Mouse (Mus musculus): ENCODE measurements around the gene Arid5b. TPM values are rescaled to one million over a fixed set of nuclear protein-coding genes. Genes with fewer than 3 reads are reported as not detected.

Gene Arid5b
- polyA plus RNA-seq, 1 experiment from 2014 or later = 15.3 TPM

DNA sequence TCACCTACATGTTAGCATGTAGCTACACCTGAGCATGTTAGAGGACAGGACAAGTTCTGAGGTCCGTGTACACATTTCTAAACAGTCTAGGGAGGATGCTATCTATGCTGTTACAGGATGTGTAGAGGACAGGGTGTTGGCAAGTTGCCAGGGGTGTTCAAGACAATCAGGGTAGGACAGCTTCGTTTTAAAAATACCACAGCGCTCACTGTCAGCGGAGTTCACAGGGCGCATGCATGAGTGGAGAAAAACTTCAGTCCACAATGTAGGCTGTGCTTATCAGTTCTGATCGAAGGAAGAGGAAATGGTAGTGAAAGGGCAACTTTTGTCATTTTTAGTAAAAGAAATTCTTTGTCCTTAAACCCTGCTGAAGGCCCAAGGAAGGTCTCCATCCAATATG lies 159.3 kb downstream of the Arid5b start:
- Histone ChIP-seq H3K9ac (ENCODE audit: low read depth, low read length) (no peak overlapping the region), H3K4me1 (replicated peaks; ENCODE audit: control insufficient read depth, insufficient read depth, low read length) (0 out of 2 replicates have a peak, but pooled peaks cover 3% of the 10 kb centered on the region), H3K27me3 (replicated peaks; ENCODE audit: control insufficient read depth, insufficient read depth, low read length) (no peaks in the 10 kb centered on the region), H3K9me3 (ENCODE audit: control insufficient read depth, low read length) (no peaks in the 10 kb centered on the region), H3K27ac (ENCODE audit: low read depth, low read length) (no peak overlapping the region), H3K4me2 (no peak overlapping the region), H3K36me3 (ENCODE audit: control insufficient read depth, insufficient read depth, low read length) (peaks cover 4% of the 10 kb centered on the region; the same call in 1 of the 2 replicates), H3K4me3 (ENCODE audit: low read depth, low read length) (no peak overlapping the region)
- WGBS = 56% methylated on average over 6 of the region's 6 CpGs
- ATAC-seq (replicated peaks; ENCODE audit: low FRiP score) (peak; percentile 39; the same call in 1 of the 2 replicates), DNase-seq (ENCODE audit: low spot score) (no peak)

GRCm38 (mm10) chr10:68114955-68115354 lies 163.6 kb downstream of the Arid5b start:
- ATAC-seq (replicated peaks; ENCODE audit: low FRiP score) = no peak
- DNase-seq (ENCODE audit: low spot score) = no peak
- no peak overlapping the region for H3K4me2 ChIP-seq
- no peaks in the 10 kb centered on the region for H3K27me3 ChIP-seq (replicated peaks; ENCODE audit: control insufficient read depth, insufficient read depth, low read length)
- 75% methylated on average over 3 of the region's 3 CpGs for WGBS
- no peaks in the 10 kb centered on the region for H3K9me3 ChIP-seq (ENCODE audit: control insufficient read depth, low read length)
- no peak overlapping the region for H3K4me3 ChIP-seq (ENCODE audit: low read depth, low read length)
- H3K9ac ChIP-seq (ENCODE audit: low read depth, low read length) = no peak overlapping the region
- H3K4me1 ChIP-seq (replicated peaks; ENCODE audit: control insufficient read depth, insufficient read depth, low read length) = 0 out of 2 replicates have a peak, but pooled peaks cover 3% of the 10 kb centered on the region
- peaks cover 4% of the 10 kb centered on the region; the same call in 1 of the 2 replicates for H3K36me3 ChIP-seq (ENCODE audit: control insufficient read depth, insufficient read depth, low read length)
- H3K27ac ChIP-seq (ENCODE audit: low read depth, low read length) = no peak overlapping the region

GRCm38 (mm10) chr10:68113645-68114044 lies 164.9 kb downstream of the Arid5b start:
- Histone ChIP-seq H3K9ac (ENCODE audit: low read depth, low read length) (no peak overlapping the region), H3K27me3 (replicated peaks; ENCODE audit: control insufficient read depth, insufficient read depth, low read length) (no peaks in the 10 kb centered on the region), H3K36me3 (ENCODE audit: control insufficient read depth, insufficient read depth, low read length) (peaks cover 4% of the 10 kb centered on the region; the same call in 1 of the 2 replicates), H3K4me2 (no peak overlapping the region), H3K4me3 (ENCODE audit: low read depth, low read length) (no peak overlapping the region), H3K9me3 (ENCODE audit: control insufficient read depth, low read length) (no peaks in the 10 kb centered on the region), H3K4me1 (replicated peaks; ENCODE audit: control insufficient read depth, insufficient read depth, low read length) (no peaks in the 10 kb centered on the region), H3K27ac (ENCODE audit: low read depth, low read length) (no peak overlapping the region)
- no peak for ATAC-seq (replicated peaks; ENCODE audit: low FRiP score)
- 87% methylated on average over 5 of the region's 5 CpGs for WGBS
- no peak for DNase-seq (ENCODE audit: low spot score)

DNA sequence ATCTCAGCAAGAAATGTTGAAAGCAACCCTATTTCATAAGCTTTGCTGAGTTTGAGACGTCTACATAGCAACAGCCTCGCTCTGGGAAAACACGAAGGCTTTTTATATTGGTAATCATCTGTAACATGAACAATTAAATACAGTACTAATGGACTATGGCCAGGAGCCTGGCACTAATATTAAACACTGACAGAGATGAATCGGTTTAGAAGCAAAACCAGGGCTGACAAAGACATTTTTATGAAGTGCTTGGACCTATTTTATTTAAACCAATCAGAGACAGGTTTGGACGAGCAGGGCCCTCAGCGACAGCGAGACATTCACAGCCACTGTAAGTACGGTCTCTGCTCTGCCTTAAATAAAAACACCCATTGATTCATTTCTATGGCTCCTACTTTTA lies 165.6 kb downstream of the Arid5b start:
- H3K4me1 ChIP-seq (replicated peaks; ENCODE audit: control insufficient read depth, insufficient read depth, low read length) = no peaks in the 10 kb centered on the region
- no peaks in the 10 kb centered on the region for H3K9me3 ChIP-seq (ENCODE audit: control insufficient read depth, low read length)
- WGBS = 85% methylated on average over 8 of the region's 8 CpGs
- ATAC-seq (replicated peaks; ENCODE audit: low FRiP score) (no peak), DNase-seq (ENCODE audit: low spot score) (no peak)
- no peak overlapping the region for H3K27ac ChIP-seq (ENCODE audit: low read depth, low read length)
- no peak overlapping the region for H3K4me3 ChIP-seq (ENCODE audit: low read depth, low read length)
- H3K27me3 ChIP-seq (replicated peaks; ENCODE audit: control insufficient read depth, insufficient read depth, low read length) = no peaks in the 10 kb centered on the region
- H3K36me3 ChIP-seq (ENCODE audit: control insufficient read depth, insufficient read depth, low read length) = peaks cover 4% of the 10 kb centered on the region; the same call in 1 of the 2 replicates
- no peak overlapping the region for H3K9ac ChIP-seq (ENCODE audit: low read depth, low read length)
- no peak overlapping the region for H3K4me2 ChIP-seq

GRCm38 (mm10) chr10:68110607-68111006 lies 167.9 kb downstream of the Arid5b start:
- Histone ChIP-seq H3K9me3 (ENCODE audit: control insufficient read depth, low read length) (no peaks in the 10 kb centered on the region), H3K9ac (ENCODE audit: low read depth, low read length) (no peak overlapping the region), H3K27ac (ENCODE audit: low read depth, low read length) (no peak overlapping the region), H3K4me1 (replicated peaks; ENCODE audit: control insufficient read depth, insufficient read depth, low read length) (no peaks in the 10 kb centered on the region; the same call in 1 of the 2 replicates), H3K4me2 (no peak overlapping the region), H3K27me3 (replicated peaks; ENCODE audit: control insufficient read depth, insufficient read depth, low read length) (no peaks in the 10 kb centered on the region), H3K36me3 (ENCODE audit: control insufficient read depth, insufficient read depth, low read length) (peaks cover 2% of the 10 kb centered on the region; the same call in 1 of the 2 replicates), H3K4me3 (ENCODE audit: low read depth, low read length) (no peak overlapping the region)
- no peak for DNase-seq (ENCODE audit: low spot score)
- no peak for ATAC-seq (replicated peaks; ENCODE audit: low FRiP score)
- 67% methylated on average over 5 of the region's 5 CpGs for WGBS

DNA sequence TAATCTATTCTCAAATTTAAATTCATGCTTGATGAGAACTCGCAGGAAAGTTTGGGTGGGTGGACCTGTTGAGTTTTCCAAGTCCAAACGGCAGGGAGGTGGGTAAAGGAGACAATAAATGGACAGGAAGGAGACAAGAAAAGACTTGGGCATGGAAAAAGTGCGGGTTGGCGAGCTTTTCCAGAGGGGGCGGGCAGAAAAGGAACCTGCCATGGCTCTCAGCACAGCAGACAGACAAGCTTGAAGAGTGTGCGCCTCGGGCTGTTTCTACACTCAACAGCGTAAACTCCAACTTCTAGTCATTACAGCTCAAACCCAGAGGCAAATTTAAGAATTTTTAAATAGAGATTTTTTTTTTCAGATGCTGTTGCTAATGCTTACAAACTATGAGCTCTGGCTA lies 168.4 kb downstream of the Arid5b start:
- ATAC-seq (replicated peaks; ENCODE audit: low FRiP score) (no peak), DNase-seq (ENCODE audit: low spot score) (no peak)
- Histone ChIP-seq H3K4me3 (ENCODE audit: low read depth, low read length) (no peak overlapping the region), H3K27ac (ENCODE audit: low read depth, low read length) (no peak overlapping the region), H3K9ac (ENCODE audit: low read depth, low read length) (no peak overlapping the region), H3K4me2 (no peak overlapping the region), H3K27me3 (replicated peaks; ENCODE audit: control insufficient read depth, insufficient read depth, low read length) (no peaks in the 10 kb centered on the region), H3K36me3 (ENCODE audit: control insufficient read depth, insufficient read depth, low read length) (peaks cover 2% of the 10 kb centered on the region; the same call in 1 of the 2 replicates), H3K9me3 (ENCODE audit: control insufficient read depth, low read length) (no peaks in the 10 kb centered on the region), H3K4me1 (replicated peaks; ENCODE audit: control insufficient read depth, insufficient read depth, low read length) (no peaks in the 10 kb centered on the region; the same call in 1 of the 2 replicates)
- 73% methylated on average over 8 of the region's 8 CpGs for WGBS

GRCm38 (mm10) chr10:68109651-68110050 lies 168.9 kb downstream of the Arid5b start:
- H3K9ac ChIP-seq (ENCODE audit: low read depth, low read length) = no peak overlapping the region
- ATAC-seq (replicated peaks; ENCODE audit: low FRiP score) (no peak), DNase-seq (ENCODE audit: low spot score) (no peak)
- H3K9me3 ChIP-seq (ENCODE audit: control insufficient read depth, low read length) = no peaks in the 10 kb centered on the region
- H3K4me3 ChIP-seq (ENCODE audit: low read depth, low read length) = no peak overlapping the region
- no peak overlapping the region for H3K27ac ChIP-seq (ENCODE audit: low read depth, low read length)
- no peaks in the 10 kb centered on the region; the same call in 1 of the 2 replicates for H3K4me1 ChIP-seq (replicated peaks; ENCODE audit: control insufficient read depth, insufficient read depth, low read length)
- WGBS = 86% methylated on average over 1 of the region's 1 CpGs
- no peaks in the 10 kb centered on the region for H3K27me3 ChIP-seq (replicated peaks; ENCODE audit: control insufficient read depth, insufficient read depth, low read length)
- no peaks in the 10 kb centered on the region for H3K36me3 ChIP-seq (ENCODE audit: control insufficient read depth, insufficient read depth, low read length)
- no peak overlapping the region for H3K4me2 ChIP-seq

GRCm38 (mm10) chr10:68107716-68108115 lies 170.8 kb downstream of the Arid5b start:
- Histone ChIP-seq H3K4me3 (ENCODE audit: low read depth, low read length) (no peak overlapping the region), H3K9ac (ENCODE audit: low read depth, low read length) (no peak overlapping the region), H3K4me1 (replicated peaks; ENCODE audit: control insufficient read depth, insufficient read depth, low read length) (no peaks in the 10 kb centered on the region; the same call in 1 of the 2 replicates), H3K27me3 (replicated peaks; ENCODE audit: control insufficient read depth, insufficient read depth, low read length) (no peaks in the 10 kb centered on the region), H3K9me3 (ENCODE audit: control insufficient read depth, low read length) (no peaks in the 10 kb centered on the region), H3K4me2 (no peak overlapping the region), H3K36me3 (ENCODE audit: control insufficient read depth, insufficient read depth, low read length) (no peaks in the 10 kb centered on the region), H3K27ac (ENCODE audit: low read depth, low read length) (no peak overlapping the region)
- no peak for DNase-seq (ENCODE audit: low spot score)
- ATAC-seq (replicated peaks; ENCODE audit: low FRiP score) = no peak
- 79% methylated on average over 6 of the region's 6 CpGs for WGBS

DNA sequence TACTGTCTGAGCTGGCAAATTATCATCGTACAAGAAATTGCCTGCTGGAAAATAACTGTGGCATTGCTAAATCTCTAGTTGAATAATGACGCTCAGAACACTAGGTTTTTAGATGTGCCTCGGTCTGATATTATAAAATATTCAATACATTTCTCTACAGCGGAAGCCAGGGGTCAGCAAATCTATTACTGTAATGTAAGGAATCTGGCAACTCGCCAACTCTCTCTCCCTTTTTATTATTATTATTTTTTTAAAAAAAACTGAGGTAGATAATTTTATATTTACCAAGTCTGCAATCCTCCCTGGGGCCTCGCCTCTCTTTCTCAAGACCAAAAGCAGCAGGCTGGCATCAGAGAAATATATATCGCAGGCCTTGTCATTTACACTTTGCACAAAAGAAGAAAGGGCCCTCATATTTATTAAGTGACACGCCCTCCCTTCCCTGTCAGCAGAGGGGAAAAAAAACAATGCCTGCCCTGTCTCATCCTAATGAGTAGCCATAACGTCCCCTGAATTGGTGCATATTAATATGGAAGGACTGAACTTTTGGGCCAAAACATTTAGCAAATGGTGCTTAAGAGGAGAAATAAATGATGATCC lies 172.1 kb downstream of the Arid5b start:
- H3K27ac ChIP-seq (ENCODE audit: low read depth, low read length) = no peak overlapping the region
- ATAC-seq (replicated peaks; ENCODE audit: low FRiP score) (no peak), DNase-seq (ENCODE audit: low spot score) (no peak)
- H3K4me2 ChIP-seq = no peak overlapping the region
- no peak overlapping the region for H3K4me3 ChIP-seq (ENCODE audit: low read depth, low read length)
- H3K9ac ChIP-seq (ENCODE audit: low read depth, low read length) = no peak overlapping the region
- no peaks in the 10 kb centered on the region for H3K9me3 ChIP-seq (ENCODE audit: control insufficient read depth, low read length)
- no peaks in the 10 kb centered on the region for H3K27me3 ChIP-seq (replicated peaks; ENCODE audit: control insufficient read depth, insufficient read depth, low read length)
- no peaks in the 10 kb centered on the region for H3K36me3 ChIP-seq (ENCODE audit: control insufficient read depth, insufficient read depth, low read length)
- WGBS = 75% methylated on average over 9 of the region's 9 CpGs
- H3K4me1 ChIP-seq (replicated peaks; ENCODE audit: control insufficient read depth, insufficient read depth, low read length) = no peaks in the 10 kb centered on the region; the same call in 1 of the 2 replicates
